Mouse (Mus musculus) bone marrow macrophage, adult 2 months (primary cell): ENCODE measurements around the gene Mogat2. TPM values are rescaled to one million over a fixed set of nuclear protein-coding genes. Genes with fewer than 3 reads are reported as not detected.
A peak's percentile ranks its signal among the peaks of the same experiment; 100 is the strongest.

ENCODE experiments used
- H3K27ac ChIP-seq: 2 replicates; pipeline ENCODE4 v1.5.1; 2012; ENCODE audit warnings: low read depth, low read length; ENCODE audit not compliant: insufficient read depth
- H3K4me1 ChIP-seq: 2 replicates; pipeline ENCODE4 v1.6.1; 2012; ENCODE audit warnings: low read length; ENCODE audit not compliant: control insufficient read depth, insufficient read depth
- H3K4me3 ChIP-seq: 2 replicates; pipeline ENCODE4 v1.5.1; 2012; ENCODE audit warnings: mild to moderate bottlenecking, low read length, moderate library complexity; ENCODE audit not compliant: insufficient read depth
- CTCF ChIP-seq: IDR thresholded peaks from 2 replicates; pipeline ENCODE4 v1.5.1; 2012; ENCODE audit warnings: low read depth, mild to moderate bottlenecking, low read length, moderate library complexity
- POLR2A ChIP-seq: IDR thresholded peaks from 2 replicates; pipeline ENCODE4 v1.6.1; 2012; ENCODE audit warnings: mild to moderate bottlenecking, low read depth, low read length, borderline replicate concordance
- polyA plus RNA-seq: library from polyadenylated mRNA; stranded (reverse); fragments of >200 nt; gene quantifications from 2 replicates; pipeline ENCODE4 v1.2.4, GENCODE M21; 2012; ENCODE audit not compliant: missing spikeins, insufficient read depth, insufficient read length

The Mogat2 gene
- polyA plus RNA-seq, 1 experiment, result not detected

DNA sequence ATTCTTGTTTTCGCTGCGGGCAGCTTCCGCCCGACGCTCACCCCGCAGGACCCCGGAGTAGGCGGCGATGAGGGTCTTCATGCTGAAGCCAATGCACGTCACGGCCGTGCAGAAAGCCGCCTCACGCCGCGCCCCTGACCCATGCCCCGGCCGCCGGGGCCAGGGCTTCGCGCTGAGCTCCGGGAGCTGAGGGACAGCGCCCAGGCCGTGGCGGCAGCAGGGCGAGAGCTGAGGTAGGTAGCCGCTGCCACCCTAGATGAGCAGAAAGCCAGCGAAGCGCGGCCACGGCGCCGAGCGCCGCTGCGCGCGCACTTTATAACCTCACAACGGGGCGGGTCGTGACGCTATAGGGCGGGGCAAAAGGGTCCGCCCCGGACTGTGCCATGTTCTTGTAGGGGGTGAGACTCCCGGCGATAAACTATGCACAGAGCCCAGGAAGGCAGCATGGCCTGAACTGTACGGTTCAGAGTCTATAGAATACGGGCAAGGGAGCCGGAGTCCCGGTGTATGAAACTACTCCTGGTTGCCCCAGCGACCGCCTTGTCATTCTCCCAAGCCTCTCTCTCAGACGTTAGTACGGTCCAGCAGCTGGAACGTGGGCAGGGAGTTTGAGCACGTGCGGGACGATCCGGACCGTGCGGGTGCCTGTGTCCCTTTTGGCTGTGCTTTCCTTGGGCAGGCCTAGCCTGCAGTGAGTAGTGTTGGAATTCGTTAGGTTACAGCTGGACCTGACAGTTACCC is 55.8 kb downstream of the Mogat2 start, which contains the start of gene Dgat2:
Gene Dgat2 (minus strand): TSS at position 288 of the 741 bp plus-strand sequence.
- TF ChIP-seq POLR2A, result peak; percentile 58; the same call in 1 of the 2 replicates
- no peak for TF ChIP-seq CTCF
- Histone ChIP-seq H3K4me3 (peak within 1 kb of the TSS; percentile 65), H3K4me1 (peaks cover 8% of the 10 kb centered on the region), H3K27ac (peak within 1 kb of the TSS; percentile 76)

DNA sequence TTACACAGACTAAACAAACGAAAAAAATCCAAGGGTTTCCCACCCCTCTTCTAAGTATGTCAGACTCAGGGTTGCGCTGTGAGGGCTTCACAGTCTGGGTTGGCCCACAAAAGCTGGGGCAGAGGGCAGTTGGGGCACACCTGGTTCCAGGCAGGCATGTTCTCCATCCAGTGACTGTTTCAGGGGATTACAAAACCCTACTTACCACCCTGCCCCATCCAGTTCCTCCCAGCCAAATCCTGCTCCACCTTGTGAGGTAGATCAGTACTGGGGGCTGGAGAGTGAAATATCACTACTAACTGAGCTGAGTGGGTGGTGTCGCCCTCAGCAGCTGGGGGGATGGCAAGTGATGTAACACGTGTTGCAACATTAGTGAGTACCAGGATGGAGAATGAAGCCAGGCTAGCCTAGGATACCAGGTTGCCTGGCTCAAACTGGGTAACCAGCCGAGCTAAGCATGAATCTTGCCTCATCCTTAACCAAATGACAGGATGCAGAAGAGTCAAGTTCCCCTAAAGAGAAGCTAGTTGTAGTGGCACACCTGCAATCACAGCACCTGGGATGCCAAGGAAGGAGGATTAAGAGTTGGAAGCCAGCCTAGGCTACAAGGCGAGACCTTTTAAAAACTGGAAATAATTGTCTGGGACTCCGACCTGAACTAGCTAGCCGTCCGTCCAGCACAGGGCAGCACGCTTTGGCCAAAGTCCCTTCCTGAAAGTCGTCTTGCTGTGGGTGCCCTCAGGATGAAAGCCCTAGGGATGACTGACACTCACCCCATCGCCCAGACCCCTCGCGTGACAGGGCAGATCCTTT is 56.6 kb downstream of the Mogat2 start:
- no peak for TF ChIP-seq POLR2A
- no peak for TF ChIP-seq CTCF
- Histone ChIP-seq H3K27ac (no peak overlapping the region), H3K4me1 (peaks cover 8% of the 10 kb centered on the region), H3K4me3 (peak overlapping the region; percentile 65)

DNA sequence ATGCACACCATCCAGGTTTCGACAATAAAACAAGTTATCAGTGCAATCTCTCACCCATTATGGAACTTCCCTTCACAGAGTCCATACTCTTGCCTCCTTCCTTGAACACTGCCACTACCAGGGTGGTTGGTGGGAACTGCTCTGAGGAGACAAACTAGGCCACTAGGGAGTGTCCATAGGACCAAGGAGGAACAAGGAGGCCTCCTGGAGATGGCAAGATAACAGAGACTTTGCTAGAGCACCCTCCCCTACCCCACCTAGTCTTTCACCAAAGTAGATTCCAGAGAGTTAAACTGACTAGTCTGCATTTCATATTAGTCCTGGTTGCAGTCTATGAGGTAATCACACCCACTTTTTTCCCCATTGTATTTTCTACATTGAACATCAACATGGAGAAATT is 58.3 kb downstream of the Mogat2 start:
- TF ChIP-seq CTCF, result no peak
- TF ChIP-seq POLR2A, result no peak
- Histone ChIP-seq H3K27ac (no peak overlapping the region), H3K4me3 (no peak overlapping the region), H3K4me1 (peaks cover 8% of the 10 kb centered on the region)

DNA sequence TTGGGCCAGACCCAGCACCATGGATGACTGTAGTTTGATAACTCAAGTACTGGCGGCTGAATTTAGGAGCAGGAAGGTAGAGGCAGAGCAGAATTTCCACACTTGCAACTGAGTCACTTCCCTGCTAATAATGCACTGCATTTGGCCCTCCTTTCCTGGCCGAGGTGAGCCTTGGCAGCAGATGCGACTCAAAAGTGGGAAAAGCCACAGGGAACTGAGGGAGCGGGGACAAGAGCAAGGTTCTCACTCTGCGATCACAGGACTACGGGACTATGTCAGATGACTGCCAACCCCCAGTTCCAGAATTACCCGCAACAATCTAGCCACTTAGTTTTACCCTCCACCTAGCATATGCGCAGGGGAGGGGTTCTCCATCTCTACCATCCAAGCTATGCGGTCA is 59.1 kb downstream of the Mogat2 start:
- Histone ChIP-seq H3K27ac (no peak overlapping the region), H3K4me3 (no peak overlapping the region), H3K4me1 (peaks cover 7% of the 10 kb centered on the region)
- TF ChIP-seq POLR2A (no peak), CTCF (no peak)

DNA sequence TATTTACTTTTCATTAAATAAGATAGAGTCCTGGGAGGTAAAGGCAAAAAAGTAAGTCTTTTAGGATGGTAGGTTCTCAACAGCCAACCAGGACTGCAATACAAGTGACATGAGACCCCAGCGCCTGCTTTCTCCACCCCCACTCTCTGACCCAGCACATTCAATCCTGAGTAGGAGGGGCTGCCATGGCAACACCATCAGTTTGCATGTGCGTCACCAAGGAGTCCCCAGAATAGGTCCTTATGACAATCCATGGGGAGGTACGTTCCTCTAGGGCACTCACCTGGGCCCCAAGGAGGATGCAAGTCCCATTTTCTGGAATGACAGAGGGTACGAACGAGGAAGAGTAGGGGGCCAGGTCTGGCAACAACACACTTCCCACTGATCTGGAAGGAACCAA is 61.0 kb downstream of the Mogat2 start:
- Histone ChIP-seq H3K27ac (no peak overlapping the region), H3K4me1 (peaks cover 12% of the 10 kb centered on the region)
- TF ChIP-seq CTCF, result no peak
- TF ChIP-seq POLR2A, result no peak

DNA sequence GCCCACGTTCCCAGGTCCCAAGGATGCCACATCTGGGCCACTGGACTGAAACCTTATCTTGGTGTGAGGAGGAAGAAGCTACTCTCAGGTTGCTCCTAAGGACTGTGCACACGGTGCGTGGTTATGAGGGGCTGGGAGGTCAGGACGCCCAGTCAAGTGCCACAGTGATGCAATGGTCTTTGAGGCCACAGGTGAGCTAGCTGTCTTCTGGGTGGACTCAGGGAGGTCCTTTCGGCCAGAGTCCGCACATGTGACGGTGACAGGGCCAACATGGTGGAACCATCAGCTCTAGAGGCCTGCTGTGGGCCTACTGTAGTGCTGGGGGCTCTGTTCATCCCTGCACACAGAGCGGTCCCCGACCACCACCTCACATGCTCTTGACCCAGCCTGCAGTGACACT is 62.8 kb downstream of the Mogat2 start:
- H3K4me1 ChIP-seq, result peaks cover 7% of the 10 kb centered on the region
- H3K27ac ChIP-seq, result no peak overlapping the region
- H3K4me3 ChIP-seq, result no peak overlapping the region
- TF ChIP-seq CTCF, result no peak
- TF ChIP-seq POLR2A, result no peak

More for the DNA sequence above, 61.0 kb downstream of the Mogat2 start:
- H3K4me3 ChIP-seq, result no peak overlapping the region

DNA sequence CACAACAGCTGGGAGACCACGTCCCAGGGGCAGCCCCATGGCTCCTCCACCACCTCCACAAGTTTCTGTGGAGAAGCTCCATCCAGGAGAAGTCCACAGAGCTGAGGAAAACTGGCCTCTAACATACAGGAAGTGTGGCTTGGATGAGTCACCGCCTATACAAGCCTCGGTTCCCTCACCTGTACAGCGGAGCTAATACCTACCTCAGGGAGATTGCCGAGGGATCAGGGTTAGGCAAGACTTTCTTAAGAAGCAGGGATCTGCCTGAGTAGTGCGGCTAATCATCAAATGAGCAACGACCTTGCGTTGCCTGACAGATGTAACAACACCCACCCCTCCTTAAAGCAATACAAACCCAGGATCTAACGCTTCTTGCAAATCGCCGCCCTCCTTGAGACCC is 63.3 kb downstream of the Mogat2 start:
- Histone ChIP-seq H3K4me3 (no peak overlapping the region), H3K27ac (no peak overlapping the region), H3K4me1 (peaks cover 7% of the 10 kb centered on the region)
- no peak for TF ChIP-seq CTCF
- TF ChIP-seq POLR2A, result no peak

DNA sequence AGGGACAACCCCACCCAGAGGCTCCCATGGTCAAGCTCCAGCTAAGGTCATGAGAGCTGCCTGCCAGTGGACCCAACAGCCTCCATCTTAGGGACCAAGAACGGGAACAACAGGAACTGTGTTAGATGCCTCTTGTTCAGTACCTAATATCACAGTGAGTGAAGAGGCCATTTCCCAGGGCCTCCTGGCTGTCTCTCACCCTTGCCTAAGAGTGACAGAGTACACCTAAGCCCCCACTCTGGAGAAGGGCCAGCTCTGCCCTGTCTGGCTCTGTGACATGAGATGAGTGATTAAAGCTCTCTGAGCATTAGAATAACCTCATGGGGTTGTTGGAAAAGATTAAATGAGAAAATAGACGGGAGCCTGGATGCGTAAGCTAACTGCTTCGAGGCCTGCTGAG is 64.4 kb downstream of the Mogat2 start:
- Histone ChIP-seq H3K27ac (no peak overlapping the region), H3K4me1 (peaks cover 7% of the 10 kb centered on the region), H3K4me3 (no peak overlapping the region)
- TF ChIP-seq CTCF (no peak), POLR2A (no peak)

DNA sequence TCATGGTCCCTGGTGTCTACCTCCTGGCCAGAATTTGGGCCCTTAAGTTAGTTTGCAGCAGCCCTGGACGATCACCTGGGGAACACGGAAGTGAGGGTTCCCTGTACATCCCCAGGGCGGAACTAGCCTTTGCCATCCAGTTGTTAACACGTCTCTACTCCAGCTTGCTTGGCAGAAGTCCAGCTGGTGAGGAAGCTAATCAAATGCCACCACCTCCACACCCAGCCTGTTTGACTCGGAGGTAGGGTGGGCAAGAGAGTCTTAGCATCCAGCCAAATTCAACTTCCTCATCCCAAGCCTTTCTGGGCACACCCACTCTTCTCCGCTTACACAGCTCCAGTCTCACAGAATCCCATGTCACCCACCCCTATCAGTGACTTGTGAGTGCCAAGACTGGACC is 65.5 kb downstream of the Mogat2 start:
- no peak overlapping the region for H3K4me3 ChIP-seq
- H3K27ac ChIP-seq, result no peak overlapping the region
- H3K4me1 ChIP-seq, result peaks cover 11% of the 10 kb centered on the region
- no peak for TF ChIP-seq POLR2A
- no peak for TF ChIP-seq CTCF
